Mouse (Mus musculus) liver, adult 2 months (tissue): ENCODE results near the gene Grap.

Source experiments
- CTCF ChIP-seq: fragments of 200-500 bp; IDR thresholded peaks from 2 replicates; pipeline ENCODE4 v1.5.1; 2011; ENCODE audit warnings: low read depth, low read length, control low read depth
- POLR2A ChIP-seq: fragments of 200-500 bp; IDR thresholded peaks from 2 replicates; pipeline ENCODE4 v1.6.1; 2011; ENCODE audit warnings: low read length, control low read depth; ENCODE audit not compliant: insufficient read depth; ENCODE audit errors: extremely low read depth

DNA sequence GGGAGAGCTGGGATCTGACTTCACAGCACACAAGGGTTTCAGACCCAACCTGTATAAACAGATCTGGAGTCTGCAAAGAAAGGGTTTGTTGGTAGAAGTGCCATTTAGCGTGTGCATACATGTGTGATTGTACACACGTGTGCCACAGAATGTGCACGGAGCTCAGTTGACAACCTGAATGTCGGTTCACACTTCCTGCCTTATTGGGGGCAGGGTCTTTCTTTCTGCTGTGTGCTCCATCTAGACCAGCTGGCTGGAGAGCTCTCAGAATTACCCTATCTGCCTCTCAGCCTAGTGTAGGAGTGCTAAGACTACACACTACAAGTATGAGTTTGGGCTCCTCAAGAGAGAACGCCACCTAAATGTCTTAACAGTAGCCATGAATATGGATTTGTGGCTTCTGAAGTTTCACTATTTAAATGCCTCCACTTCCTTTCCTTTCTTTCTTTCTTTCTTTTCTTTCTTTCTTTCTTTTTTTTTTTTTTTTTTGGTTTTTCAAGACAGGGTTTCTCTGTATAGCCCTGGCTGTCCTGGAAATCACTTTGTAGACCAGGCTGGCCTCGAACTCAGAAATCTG, 13.4 kb upstream of the Grap start:
- TF ChIP-seq CTCF (no peak), POLR2A (no peak)
